Mouse (Mus musculus) lung, postnatal 0 days (tissue): ENCODE data around the gene Hes7. TPM values are rescaled to one million over a fixed set of nuclear protein-coding genes. Genes with fewer than 3 reads are reported as not detected.
A peak's percentile ranks its signal among the peaks of the same experiment; 100 is the strongest.

Experiments used
- ATAC-seq: fragments of 200-750 bp; cut with Nextera tagmentation; 2 replicates; pipeline ENCODE4 v1.8.0; 2017; ENCODE audit warnings: moderate library complexity
- DNase-seq: peaks from one replicate; pipeline ENCODE4 v3.0.0-alpha.2; 2016; ENCODE audit warnings: low spot score
- H3K27ac ChIP-seq: fragments of 300-500 bp; sonication (generic); 2 replicates; pipeline ENCODE4 v1.5.1; 2014; ENCODE audit warnings: antibody characterized with exemption, mild to moderate bottlenecking, low read length, mixed read lengths
- H3K27me3 ChIP-seq: fragments of 300-500 bp; sonication (generic); replicated peaks from 2 replicates; pipeline ENCODE4 v1.6.1; 2014; ENCODE audit warnings: low read length, mixed read lengths; ENCODE audit not compliant: insufficient read depth
- H3K36me3 ChIP-seq: fragments of 300-500 bp; sonication (generic); 2 replicates; pipeline ENCODE4 v1.6.1; 2014; ENCODE audit warnings: low read length, mixed read lengths; ENCODE audit not compliant: insufficient read depth
- H3K4me1 ChIP-seq: fragments of 300-500 bp; sonication (generic); 2 replicates; pipeline ENCODE4 v1.6.1; 2014; ENCODE audit warnings: antibody characterized with exemption, low read depth, low read length, mixed read lengths; ENCODE audit not compliant: insufficient read depth
- H3K4me2 ChIP-seq: fragments of 300-500 bp; sonication (generic); replicated peaks from 2 replicates; pipeline ENCODE4 v1.6.1; 2014; ENCODE audit warnings: low read depth, mild to moderate bottlenecking, low read length, moderate library complexity, mixed read lengths
- H3K4me3 ChIP-seq: fragments of 300-500 bp; sonication (generic); 2 replicates; pipeline ENCODE4 v1.5.1; 2014; ENCODE audit warnings: low read depth, low read length
- H3K9ac ChIP-seq: fragments of 300-500 bp; sonication (generic); replicated peaks from 2 replicates; pipeline ENCODE4 v1.6.1; 2014; ENCODE audit warnings: low read depth, mild to moderate bottlenecking
- H3K9me3 ChIP-seq: fragments of 300-500 bp; sonication (generic); 2 replicates; pipeline ENCODE4 v1.6.1; 2016; ENCODE audit warnings: low read length, mixed read lengths
- CTCF ChIP-seq: IDR thresholded peaks from 2 replicates; pipeline ENCODE4 v1.5.1; 2016; ENCODE audit warnings: antibody characterized with exemption, mild to moderate bottlenecking
- EP300 ChIP-seq: IDR thresholded peaks from 2 replicates; pipeline ENCODE4 v1.6.1; 2016; ENCODE audit warnings: antibody characterized with exemption, mild to moderate bottlenecking, control low read depth
- WGBS: fragments of 180-500 bp; shearing (Covaris S2); extraction: QIAGEN DNeasy Blood & Tissue Kit; methylation state at CpG from one replicate; pipeline ENCODE4 v1.1.7; 2014; 5-methylcytosine and 5-hydroxymethylcytosine counted together
- polyA plus RNA-seq: library from polyadenylated mRNA; unstranded; fragments of >200 nt; fragmentation: Nextera tagmentation; extraction: Ambion mirVana; gene quantifications from 2 replicates; pipeline ENCODE4 v1.2.1, GENCODE M21; 2015

The Hes7 gene
- polyA plus RNA-seq, 1 experiment from 2014 or later = 0.49 TPM

DNA sequence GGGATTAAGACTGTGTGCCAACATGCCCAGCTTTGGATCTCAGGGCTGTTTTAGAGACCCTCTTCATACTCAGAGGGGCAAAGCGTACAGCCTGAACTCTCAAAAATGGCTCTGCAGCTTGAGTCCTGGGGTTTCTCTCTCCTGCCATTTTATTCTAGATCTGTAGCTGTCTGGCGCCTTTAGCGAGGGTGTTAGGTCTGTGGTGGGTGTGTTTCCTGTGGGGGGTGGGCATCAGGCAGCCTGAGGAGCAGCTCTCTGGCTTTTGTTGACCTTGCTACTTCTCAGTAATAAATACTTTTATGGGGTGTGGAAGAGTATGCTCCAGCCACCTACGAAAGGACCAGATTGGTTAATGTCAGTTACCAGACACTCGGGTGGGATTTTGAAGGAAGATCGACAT lies 42.2 kb upstream of the Hes7 start:
- WGBS = 72% methylated on average over 6 of the region's 6 CpGs
- ATAC-seq (no peak), DNase-seq (no peak)
- H3K9ac ChIP-seq = no peak overlapping the region
- TF ChIP-seq CTCF (no peak), EP300 (no peak)
- no peak overlapping the region for H3K27ac ChIP-seq
- H3K27me3 ChIP-seq = no peaks in the 10 kb centered on the region
- H3K4me1 ChIP-seq = no peaks in the 10 kb centered on the region
- no peak overlapping the region for H3K4me3 ChIP-seq
- H3K36me3 ChIP-seq = no peaks in the 10 kb centered on the region
- no peaks in the 10 kb centered on the region for H3K9me3 ChIP-seq
- no peak overlapping the region for H3K4me2 ChIP-seq

DNA sequence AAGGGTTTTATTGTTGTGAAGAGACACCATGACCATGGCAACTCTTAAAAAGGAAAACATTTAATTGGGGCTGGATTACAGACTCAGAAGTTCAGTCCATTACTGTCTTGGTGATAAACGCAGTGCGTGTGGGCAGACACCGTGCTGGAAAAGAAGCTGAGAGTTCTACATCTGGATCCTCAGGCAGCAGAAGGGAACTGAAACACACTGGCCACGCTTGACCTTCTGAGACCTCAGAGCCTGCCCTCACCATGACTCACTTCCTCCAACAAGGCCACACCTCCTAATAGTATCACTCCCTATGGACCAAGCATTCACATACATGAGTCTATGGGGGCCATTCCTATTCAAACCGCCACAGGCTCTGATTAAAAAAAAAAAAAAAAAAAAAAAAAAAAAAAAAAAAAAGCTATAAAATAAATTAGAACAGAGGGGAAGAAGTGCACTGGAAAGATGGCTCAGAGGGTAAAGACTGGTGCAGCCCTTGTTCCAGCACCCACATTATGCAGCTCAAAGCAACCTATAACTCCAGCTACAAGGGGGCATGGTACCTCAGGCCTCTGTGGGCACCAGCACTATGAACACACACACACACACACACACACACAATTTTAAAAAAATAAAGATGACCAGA lies 41.3 kb upstream of the Hes7 start:
- H3K27ac ChIP-seq = no peak overlapping the region
- no peaks in the 10 kb centered on the region for H3K27me3 ChIP-seq
- H3K4me1 ChIP-seq = no peaks in the 10 kb centered on the region
- H3K9ac ChIP-seq = no peak overlapping the region
- WGBS = 69% methylated on average over 5 of the region's 5 CpGs
- no peak overlapping the region for H3K4me2 ChIP-seq
- no peaks in the 10 kb centered on the region for H3K9me3 ChIP-seq
- ATAC-seq (no peak), DNase-seq (peak; percentile 50)
- TF ChIP-seq EP300 = no peak
- TF ChIP-seq CTCF = no peak
- no peaks in the 10 kb centered on the region for H3K36me3 ChIP-seq
- H3K4me3 ChIP-seq = no peak overlapping the region

DNA sequence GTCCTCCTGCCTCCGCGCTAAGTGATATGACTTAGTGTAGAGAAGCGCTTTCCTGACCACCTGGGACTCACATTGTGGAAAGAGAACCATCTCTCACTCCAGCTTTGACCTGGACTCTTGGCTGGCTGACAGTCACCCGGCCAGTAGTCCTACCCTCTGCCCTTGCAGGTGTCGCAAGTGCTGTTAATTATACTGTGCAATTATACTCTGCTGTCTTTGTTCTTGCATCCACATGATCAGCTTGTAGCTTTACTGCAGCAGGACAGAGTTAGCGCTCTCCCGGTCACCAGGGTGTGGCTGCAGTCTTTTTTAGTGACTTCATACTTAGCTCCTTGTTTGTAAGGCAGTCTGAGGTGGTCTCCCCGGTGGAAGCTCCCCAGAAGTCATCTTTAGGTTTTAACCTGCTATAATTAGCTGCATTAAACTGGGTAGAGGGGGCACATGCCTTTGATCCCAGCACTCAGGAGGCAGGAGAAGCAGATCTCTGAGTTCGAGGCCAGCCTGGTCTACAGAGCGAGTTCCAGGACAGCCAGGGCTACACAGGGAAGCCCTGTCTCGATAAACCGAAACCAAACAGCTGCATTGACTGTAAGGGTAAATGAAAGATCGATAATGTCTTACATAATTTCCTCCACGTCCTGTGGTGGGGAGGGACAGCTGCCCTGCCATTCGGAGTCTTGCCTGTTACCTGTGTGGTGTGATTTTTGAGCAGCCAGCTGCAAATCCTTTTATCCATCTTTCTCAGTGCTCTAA lies 39.9 kb upstream of the Hes7 start:
- no peaks in the 10 kb centered on the region for H3K36me3 ChIP-seq
- H3K9me3 ChIP-seq = no peaks in the 10 kb centered on the region
- no peak overlapping the region for H3K9ac ChIP-seq
- no peak overlapping the region for H3K4me2 ChIP-seq
- H3K27me3 ChIP-seq = no peaks in the 10 kb centered on the region
- H3K4me3 ChIP-seq = no peak overlapping the region
- ATAC-seq (no peak), DNase-seq (peak; percentile 5)
- H3K27ac ChIP-seq = no peak overlapping the region
- WGBS = 79% methylated on average over 15 of the region's 15 CpGs
- no peak for TF ChIP-seq EP300
- no peak for TF ChIP-seq CTCF
- no peaks in the 10 kb centered on the region for H3K4me1 ChIP-seq

DNA sequence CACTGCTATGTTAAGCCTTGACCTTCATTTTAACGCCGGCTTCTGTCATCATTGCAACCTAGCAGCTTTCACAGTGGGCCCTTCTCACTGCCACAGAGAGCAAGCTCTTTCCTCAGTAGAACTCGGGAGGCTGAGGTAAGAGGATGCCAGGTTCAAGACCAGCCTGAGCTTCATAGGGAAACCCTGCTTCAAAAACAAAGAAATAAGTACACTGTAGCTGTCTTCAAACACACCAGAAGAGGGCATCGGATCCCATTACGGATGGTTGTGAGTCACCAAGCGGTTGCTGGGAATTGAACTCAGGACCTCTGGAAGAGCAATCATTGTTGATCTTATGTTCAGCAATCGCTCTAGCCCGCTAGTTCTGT lies 39.4 kb upstream of the Hes7 start:
- Histone ChIP-seq H3K4me3 (no peak overlapping the region), H3K4me2 (no peak overlapping the region), H3K27me3 (no peaks in the 10 kb centered on the region), H3K4me1 (no peaks in the 10 kb centered on the region), H3K9ac (no peak overlapping the region), H3K9me3 (no peaks in the 10 kb centered on the region), H3K36me3 (no peaks in the 10 kb centered on the region), H3K27ac (no peak overlapping the region)
- no peak for TF ChIP-seq CTCF
- no peak for TF ChIP-seq EP300
- WGBS = 87% methylated on average over 8 of the region's 8 CpGs
- ATAC-seq (no peak), DNase-seq (no peak)

DNA sequence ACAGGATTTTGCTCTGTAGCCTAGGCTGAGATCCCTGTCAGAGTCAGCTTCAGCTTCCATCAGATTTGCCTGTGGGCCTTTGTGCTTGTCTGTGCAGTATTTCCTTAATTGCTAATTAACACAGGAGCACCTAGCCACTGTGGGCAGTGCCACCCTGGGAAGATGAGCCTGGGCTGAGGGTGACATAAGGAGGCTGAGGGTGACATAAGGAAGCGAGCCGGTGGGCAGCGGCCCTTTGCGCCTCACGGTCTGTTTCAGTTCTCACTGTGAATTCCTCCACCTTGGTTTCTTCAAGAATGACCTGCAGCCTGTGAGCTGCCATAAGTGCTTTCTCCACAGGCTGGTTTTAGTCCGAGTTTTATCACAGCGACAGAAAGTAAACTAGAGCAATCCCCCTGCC lies 38.6 kb upstream of the Hes7 start:
- Histone ChIP-seq H3K27me3 (no peaks in the 10 kb centered on the region), H3K9ac (no peak overlapping the region), H3K36me3 (no peaks in the 10 kb centered on the region), H3K4me3 (no peak overlapping the region), H3K27ac (no peak overlapping the region), H3K4me2 (no peak overlapping the region), H3K4me1 (no peaks in the 10 kb centered on the region), H3K9me3 (no peaks in the 10 kb centered on the region)
- DNase-seq = peak; percentile 3
- TF ChIP-seq CTCF (no peak), EP300 (no peak)
- 72% methylated on average over 7 of the region's 7 CpGs for WGBS
- no peak for ATAC-seq

DNA sequence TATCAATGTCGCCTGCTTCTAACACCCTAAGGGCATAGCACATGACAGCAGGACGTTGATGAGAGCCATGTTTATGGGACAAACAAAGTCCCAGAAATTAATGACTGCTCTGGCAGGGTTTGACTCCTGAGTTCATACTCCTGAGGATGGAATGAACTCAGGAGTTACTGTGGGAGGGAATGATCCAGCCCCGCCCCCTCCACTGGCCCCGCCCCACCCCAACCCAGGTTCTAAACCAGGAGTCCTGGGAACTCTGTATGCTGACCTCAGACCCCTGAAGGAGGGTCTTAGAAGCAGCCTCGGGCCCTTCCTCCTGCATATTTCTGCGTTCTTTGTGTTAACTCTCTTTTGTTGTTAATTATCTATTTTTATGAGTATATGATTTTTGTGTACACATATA lies 34.6 kb upstream of the Hes7 start:
- 68% methylated on average over 6 of the region's 6 CpGs for WGBS
- 0 out of 2 replicates have a peak, but pooled peaks cover 4% of the 10 kb centered on the region for H3K36me3 ChIP-seq
- no peak overlapping the region for H3K27ac ChIP-seq
- H3K4me2 ChIP-seq = no peak overlapping the region
- DNase-seq = no peak
- TF ChIP-seq EP300 (no peak), CTCF (no peak)
- H3K27me3 ChIP-seq = no peaks in the 10 kb centered on the region
- no peaks in the 10 kb centered on the region for H3K9me3 ChIP-seq
- no peak overlapping the region for H3K9ac ChIP-seq
- no peak overlapping the region for H3K4me3 ChIP-seq
- ATAC-seq = no peak
- peaks cover 10% of the 10 kb centered on the region for H3K4me1 ChIP-seq
